Mouse (Mus musculus): Measurements from ENCODE around the gene Ifnl3. TPM values are rescaled to one million over a fixed set of nuclear protein-coding genes. Genes with fewer than 3 reads are reported as not detected.
A peak's percentile ranks its signal among the peaks of the same experiment; 100 is the strongest.

The Ifnl3 gene
- total and polyA plus RNA-seq, 3 experiments = not detected

DNA sequence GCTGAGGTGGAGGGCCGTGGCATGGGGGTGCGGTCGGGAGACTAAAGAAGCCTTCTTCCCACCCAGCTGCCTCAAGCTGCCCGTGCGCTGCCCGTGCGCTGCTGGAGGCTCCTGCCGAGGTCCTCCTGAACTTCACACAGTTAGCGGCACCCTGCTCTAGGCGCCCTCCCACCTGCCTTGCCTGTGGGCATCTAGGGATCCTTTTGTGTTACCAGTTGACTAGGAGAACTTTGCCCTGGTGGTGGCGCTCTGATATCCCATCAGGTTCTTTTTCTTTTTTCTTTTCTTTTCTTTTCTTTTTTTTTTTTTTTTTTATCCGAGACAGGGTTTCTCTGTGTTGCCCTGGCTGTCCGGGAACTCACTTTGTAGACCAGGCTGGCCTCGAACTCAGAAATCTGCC, 31.7 kb upstream of the Ifnl3 start:
- Histone ChIP-seq H3K4me3 (ENCODE audit: control insufficient read depth in 1 of 2, insufficient read depth in 1 of 2, low read depth in 2 of 2, low read length in 2 of 2) (no peak overlapping the region), H3K27ac (ENCODE audit: control insufficient read depth, low read depth, low read length) (no peak overlapping the region), H3K9me3 (replicated peaks; ENCODE audit: insufficient read depth, low read length) (no peaks in the 10 kb centered on the region), H3K36me3 (ENCODE audit: control insufficient read depth in 1 of 2, insufficient read depth in 2 of 2, low read length in 2 of 2) (no peaks in the 10 kb centered on the region), H3K27me3 (ENCODE audit: control insufficient read depth in 1 of 2, insufficient read depth in 2 of 2, low read length in 2 of 2) (peaks cover 0 to 2% of the 10 kb centered on the region in 2 experiments; a peak in 2 of 4 replicates), H3K4me1 (ENCODE audit: control insufficient read depth in 1 of 2, insufficient read depth in 2 of 2, low read length in 2 of 2) (no peaks in the 10 kb centered on the region), H3K79me2 (ENCODE audit: control insufficient read depth, insufficient read depth, low read length, poor library complexity) (no peaks in the 10 kb centered on the region), H3K9ac (ENCODE audit: control insufficient read depth, low read depth, low read length, poor library complexity, severe bottlenecking) (no peak overlapping the region)
- TF ChIP-seq SIN3A (IDR thresholded peaks at IDR 0.05; ENCODE audit: low read length) = no peak
- no peak for TF ChIP-seq MAZ (IDR thresholded peaks at IDR 0.05; ENCODE audit: low read depth, low read length)
- no peak for TF ChIP-seq ZKSCAN1 (IDR thresholded peaks at IDR 0.05; ENCODE audit: low read depth, low read length)
- no peak for TF ChIP-seq HCFC1 (IDR thresholded peaks at IDR 0.05; ENCODE audit: low read depth, low read length)
- no peak for TF ChIP-seq JUND (IDR thresholded peaks at IDR 0.05; ENCODE audit: low read depth, low read length)
- TF ChIP-seq USF1 (IDR thresholded peaks at IDR 0.05; ENCODE audit: low read depth, low read length) = no peak
- no peak for TF ChIP-seq USF2 (IDR thresholded peaks at IDR 0.05; ENCODE audit: borderline replicate concordance in 1 of 2, insufficient read depth in 1 of 2, low read depth in 1 of 2, low read length in 2 of 2)
- no peak for TF ChIP-seq ZMIZ1 (IDR thresholded peaks at IDR 0.05; ENCODE audit: low read depth, low read length)
- no peak for TF ChIP-seq NELFE (IDR thresholded peaks at IDR 0.05; ENCODE audit: low read depth, low read length)
- TF ChIP-seq ZC3H11A (IDR thresholded peaks at IDR 0.05; ENCODE audit: low read depth, low read length) = no peak
- TF ChIP-seq E2F4 (IDR thresholded peaks at IDR 0.05; ENCODE audit: borderline replicate concordance, low read depth, low read length) = no peak
- no peak for TF ChIP-seq MAX (IDR thresholded peaks at IDR 0.05; ENCODE audit: low read length)
- no peak for TF ChIP-seq TCF12 (IDR thresholded peaks at IDR 0.05; ENCODE audit: low read depth, low read length)
- no peak for TF ChIP-seq RAD21 (IDR thresholded peaks at IDR 0.05; ENCODE audit: low read depth, low read length)
- TF ChIP-seq MAFK (IDR thresholded peaks at IDR 0.05; ENCODE audit: borderline replicate concordance, low read depth, low read length) = no peak
- no peak for TF ChIP-seq MYB (IDR thresholded peaks at IDR 0.05; ENCODE audit: low read depth, low read length)
- TF ChIP-seq ETS1 (IDR thresholded peaks at IDR 0.05; ENCODE audit: low read depth, low read length) = no peak
- TF ChIP-seq NRF1 (IDR thresholded peaks at IDR 0.05; ENCODE audit: insufficient read depth, low read depth, low read length, poor library complexity, severe bottlenecking) = no peak
- TF ChIP-seq RCOR1 (IDR thresholded peaks at IDR 0.05; ENCODE audit: low read depth, low read length) = no peak
- TF ChIP-seq GABPA (IDR thresholded peaks at IDR 0.05; ENCODE audit: low read depth, low read length) = no peak
- no peak for DNase-seq (ENCODE audit: low read depth, low spot score)

DNA sequence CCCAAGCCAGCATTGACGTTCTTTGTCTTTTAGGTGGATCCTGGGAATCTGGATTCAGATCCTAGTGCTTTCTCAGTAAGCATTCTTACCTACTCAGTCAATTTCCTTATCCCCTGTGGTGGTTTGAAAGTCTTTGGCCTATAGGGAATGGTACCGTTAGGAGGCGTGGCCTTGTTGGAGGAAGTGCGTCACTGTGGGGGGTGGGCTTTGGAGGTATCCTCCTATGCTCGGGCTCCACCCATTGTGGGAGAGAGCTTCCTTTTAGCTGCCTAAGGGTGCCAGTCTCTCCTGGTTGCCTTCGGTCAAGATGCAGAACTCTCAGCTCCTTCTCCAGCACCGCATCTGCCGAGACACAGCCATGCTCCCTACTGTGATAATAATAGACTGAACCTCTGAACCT, 30.3 kb upstream of the Ifnl3 start:
- TF ChIP-seq MYB (IDR thresholded peaks at IDR 0.05; ENCODE audit: low read depth, low read length) (no peak), ELF1 (IDR thresholded peaks at IDR 0.05; ENCODE audit: low read depth, low read length) (no peak), ZKSCAN1 (IDR thresholded peaks at IDR 0.05; ENCODE audit: low read depth, low read length) (no peak), GABPA (IDR thresholded peaks at IDR 0.05; ENCODE audit: low read depth, low read length) (no peak), NELFE (IDR thresholded peaks at IDR 0.05; ENCODE audit: low read depth, low read length) (no peak), ETS1 (IDR thresholded peaks at IDR 0.05; ENCODE audit: low read depth, low read length) (no peak), MAX (IDR thresholded peaks at IDR 0.05; ENCODE audit: low read length) (no peak), SIN3A (IDR thresholded peaks at IDR 0.05; ENCODE audit: low read length) (no peak), MXI1 (IDR thresholded peaks at IDR 0.05; ENCODE audit: low read depth, low read length) (no peak), MEF2A (IDR thresholded peaks at IDR 0.05; ENCODE audit: extremely low read depth, insufficient replicate concordance, low read depth, low read length, poor library complexity, severe bottlenecking) (no peak), ZNF384 (IDR thresholded peaks at IDR 0.05; ENCODE audit: low read depth, low read length) (no peak), TCF12 (IDR thresholded peaks at IDR 0.05; ENCODE audit: low read depth, low read length) (no peak)
- DNase-seq (ENCODE audit: low read depth, low spot score) = peak; percentile 5
- Histone ChIP-seq H3K79me2 (ENCODE audit: control insufficient read depth, insufficient read depth, low read length, poor library complexity) (no peaks in the 10 kb centered on the region), H3K4me3 (ENCODE audit: control insufficient read depth in 1 of 2, insufficient read depth in 1 of 2, low read depth in 2 of 2, low read length in 2 of 2) (no peak overlapping the region), H3K9ac (ENCODE audit: control insufficient read depth, low read depth, low read length, poor library complexity, severe bottlenecking) (no peak overlapping the region), H3K9me3 (replicated peaks; ENCODE audit: insufficient read depth, low read length) (no peaks in the 10 kb centered on the region), H3K27me3 (ENCODE audit: control insufficient read depth in 1 of 2, insufficient read depth in 2 of 2, low read length in 2 of 2) (peaks cover 0 to 2% of the 10 kb centered on the region in 2 experiments; a peak in 2 of 4 replicates), H3K27ac (ENCODE audit: control insufficient read depth, low read depth, low read length) (no peak overlapping the region), H3K36me3 (ENCODE audit: control insufficient read depth in 1 of 2, insufficient read depth in 2 of 2, low read length in 2 of 2) (no peaks in the 10 kb centered on the region), H3K4me1 (ENCODE audit: control insufficient read depth in 1 of 2, insufficient read depth in 2 of 2, low read length in 2 of 2) (no peaks in the 10 kb centered on the region)

Measured in MEL (cell line).